Mouse (Mus musculus): ENCODE results near the gene U2af2. TPM values are rescaled to one million over a fixed set of nuclear protein-coding genes. Genes with fewer than 3 reads are reported as not detected.
A peak's percentile ranks its signal among the peaks of the same experiment; 100 is the strongest.

Gene U2af2
- polyA plus RNA-seq, 1 experiment = 159 TPM

GRCm38 (mm10) chr7:5098769-5099168 lies 36.8 kb downstream of the U2af2 start:
- no peak overlapping the region for H3K4me3 ChIP-seq
- no peak overlapping the region for H3ac ChIP-seq (ENCODE audit: control insufficient read depth, insufficient read length)
- no peaks in the 10 kb centered on the region for H3K36me3 ChIP-seq (ENCODE audit: control insufficient read depth, insufficient read depth)
- no peaks in the 10 kb centered on the region for H3K79me2 ChIP-seq (ENCODE audit: control insufficient read depth, insufficient read depth)
- no peak overlapping the region for H3K4me2 ChIP-seq (ENCODE audit: low read depth)
- TF ChIP-seq E2F4 (IDR thresholded peaks at IDR 0.05; ENCODE audit: insufficient read depth) (no peak), REST (IDR thresholded peaks at IDR 0.05; ENCODE audit: insufficient read depth, insufficient read length) (no peak), SRF (IDR thresholded peaks at IDR 0.05; ENCODE audit: control insufficient read depth, insufficient read length, low read depth) (no peak), USF1 (IDR thresholded peaks at IDR 0.05; ENCODE audit: low read depth) (no peak), MYOG (IDR thresholded peaks at IDR 0.05; ENCODE audit: control insufficient read depth in 1 of 3, insufficient read depth in 1 of 3, insufficient read length in 2 of 3, low read depth in 2 of 3) (no peak), TCF3 (IDR thresholded peaks at IDR 0.05; ENCODE audit: insufficient read length, low read depth) (no peak), CEBPB (IDR thresholded peaks at IDR 0.05; ENCODE audit: insufficient read depth, poor library complexity, severe bottlenecking) (no peak)
- H3K27me3 ChIP-seq (ENCODE audit: control insufficient read depth, insufficient read depth, insufficient read length) = no peaks in the 10 kb centered on the region

GRCm38 (mm10) chr7:5099796-5100195 lies 37.9 kb downstream of the U2af2 start:
- H3ac ChIP-seq (ENCODE audit: control insufficient read depth, insufficient read length) = no peak overlapping the region
- no peaks in the 10 kb centered on the region for H3K36me3 ChIP-seq (ENCODE audit: control insufficient read depth, insufficient read depth)
- no peak overlapping the region for H3K4me2 ChIP-seq (ENCODE audit: low read depth)
- H3K27me3 ChIP-seq (ENCODE audit: control insufficient read depth, insufficient read depth, insufficient read length) = no peaks in the 10 kb centered on the region
- no peaks in the 10 kb centered on the region for H3K79me2 ChIP-seq (ENCODE audit: control insufficient read depth, insufficient read depth)
- no peak for TF ChIP-seq REST (IDR thresholded peaks at IDR 0.05; ENCODE audit: insufficient read depth, insufficient read length)
- TF ChIP-seq TCF3 (IDR thresholded peaks at IDR 0.05; ENCODE audit: insufficient read length, low read depth) = no peak
- TF ChIP-seq MYOD1 (IDR thresholded peaks at IDR 0.05; ENCODE audit: control insufficient read depth in 1 of 3, insufficient read length in 2 of 3, low read depth in 2 of 3) = no peak
- no peak for TF ChIP-seq POLR2A (IDR thresholded peaks at IDR 0.05; ENCODE audit: insufficient read length, low read depth)
- no peak for TF ChIP-seq SRF (IDR thresholded peaks at IDR 0.05; ENCODE audit: control insufficient read depth, insufficient read length, low read depth)
- no peak for TF ChIP-seq POLR2AphosphoS2 (IDR thresholded peaks at IDR 0.05; ENCODE audit: insufficient read length, low read depth)
- no peak for TF ChIP-seq CEBPB (IDR thresholded peaks at IDR 0.05; ENCODE audit: insufficient read depth, poor library complexity, severe bottlenecking)
- no peak for TF ChIP-seq USF1 (IDR thresholded peaks at IDR 0.05; ENCODE audit: low read depth)
- no peak for TF ChIP-seq TCF12 (IDR thresholded peaks at IDR 0.05; ENCODE audit: insufficient read depth, poor library complexity, severe bottlenecking)
- TF ChIP-seq MYOG (IDR thresholded peaks at IDR 0.05; ENCODE audit: control insufficient read depth in 1 of 3, insufficient read depth in 1 of 3, insufficient read length in 2 of 3, low read depth in 2 of 3) = no peak
- no peak for TF ChIP-seq E2F4 (IDR thresholded peaks at IDR 0.05; ENCODE audit: insufficient read depth)
- TF ChIP-seq MAX (IDR thresholded peaks at IDR 0.05; ENCODE audit: low read depth) = no peak
- H3K4me3 ChIP-seq = no peak overlapping the region

GRCm38 (mm10) chr7:5101066-5101663 lies 39.2 kb downstream of the U2af2 start:
- H3ac ChIP-seq (ENCODE audit: control insufficient read depth, insufficient read length) = no peak overlapping the region
- H3K27me3 ChIP-seq (ENCODE audit: control insufficient read depth, insufficient read depth, insufficient read length) = no peaks in the 10 kb centered on the region
- no peaks in the 10 kb centered on the region for H3K36me3 ChIP-seq (ENCODE audit: control insufficient read depth, insufficient read depth)
- no peaks in the 10 kb centered on the region for H3K79me2 ChIP-seq (ENCODE audit: control insufficient read depth, insufficient read depth)
- no peak overlapping the region for H3K4me2 ChIP-seq (ENCODE audit: low read depth)
- TF ChIP-seq SRF (IDR thresholded peaks at IDR 0.05; ENCODE audit: control insufficient read depth, insufficient read length, low read depth) (no peak), USF1 (IDR thresholded peaks at IDR 0.05; ENCODE audit: low read depth) (no peak), POLR2AphosphoS2 (IDR thresholded peaks at IDR 0.05; ENCODE audit: insufficient read length, low read depth) (peak; percentile 58), MYOG (IDR thresholded peaks at IDR 0.05; ENCODE audit: control insufficient read depth in 1 of 3, insufficient read depth in 1 of 3, insufficient read length in 2 of 3, low read depth in 2 of 3) (no peak)
- H3K4me3 ChIP-seq = no peak overlapping the region

GRCm38 (mm10) chr7:5102564-5102963 lies 40.6 kb downstream of the U2af2 start:
- H3K79me2 ChIP-seq (ENCODE audit: control insufficient read depth, insufficient read depth) = no peaks in the 10 kb centered on the region
- no peak for TF ChIP-seq POLR2AphosphoS2 (IDR thresholded peaks at IDR 0.05; ENCODE audit: insufficient read length, low read depth)
- TF ChIP-seq POLR2A (IDR thresholded peaks at IDR 0.05; ENCODE audit: insufficient read length, low read depth) = no peak
- TF ChIP-seq REST (IDR thresholded peaks at IDR 0.05; ENCODE audit: insufficient read depth, insufficient read length) = no peak
- TF ChIP-seq TCF12 (IDR thresholded peaks at IDR 0.05; ENCODE audit: insufficient read depth, poor library complexity, severe bottlenecking) = no peak
- no peak for TF ChIP-seq MYOD1 (IDR thresholded peaks at IDR 0.05; ENCODE audit: control insufficient read depth in 1 of 3, insufficient read length in 2 of 3, low read depth in 2 of 3)
- TF ChIP-seq CEBPB (IDR thresholded peaks at IDR 0.05; ENCODE audit: insufficient read depth, poor library complexity, severe bottlenecking) = no peak
- TF ChIP-seq E2F4 (IDR thresholded peaks at IDR 0.05; ENCODE audit: insufficient read depth) = no peak
- TF ChIP-seq USF1 (IDR thresholded peaks at IDR 0.05; ENCODE audit: low read depth) = no peak
- TF ChIP-seq TCF3 (IDR thresholded peaks at IDR 0.05; ENCODE audit: insufficient read length, low read depth) = no peak
- TF ChIP-seq MAX (IDR thresholded peaks at IDR 0.05; ENCODE audit: low read depth) = no peak
- TF ChIP-seq MYOG (IDR thresholded peaks at IDR 0.05; ENCODE audit: control insufficient read depth in 1 of 3, insufficient read depth in 1 of 3, insufficient read length in 2 of 3, low read depth in 2 of 3) = no peak
- TF ChIP-seq SRF (IDR thresholded peaks at IDR 0.05; ENCODE audit: control insufficient read depth, insufficient read length, low read depth) = no peak
- no peak overlapping the region for H3K4me2 ChIP-seq (ENCODE audit: low read depth)
- H3K27me3 ChIP-seq (ENCODE audit: control insufficient read depth, insufficient read depth, insufficient read length) = no peaks in the 10 kb centered on the region
- no peak overlapping the region for H3K4me3 ChIP-seq
- no peak overlapping the region for H3ac ChIP-seq (ENCODE audit: control insufficient read depth, insufficient read length)
- no peaks in the 10 kb centered on the region for H3K36me3 ChIP-seq (ENCODE audit: control insufficient read depth, insufficient read depth)

GRCm38 (mm10) chr7:5108272-5108671 lies 46.3 kb downstream of the U2af2 start:
- peak; percentile 27 to 76 (median 75) for TF ChIP-seq MYOD1 (IDR thresholded peaks at IDR 0.05; ENCODE audit: control insufficient read depth in 1 of 3, insufficient read length in 2 of 3, low read depth in 2 of 3)
- TF ChIP-seq MAX (IDR thresholded peaks at IDR 0.05; ENCODE audit: low read depth) = no peak
- no peak for TF ChIP-seq POLR2A (IDR thresholded peaks at IDR 0.05; ENCODE audit: insufficient read length, low read depth)
- no peak for TF ChIP-seq TCF12 (IDR thresholded peaks at IDR 0.05; ENCODE audit: insufficient read depth, poor library complexity, severe bottlenecking)
- no peak for TF ChIP-seq TCF3 (IDR thresholded peaks at IDR 0.05; ENCODE audit: insufficient read length, low read depth)
- TF ChIP-seq MYOG (IDR thresholded peaks at IDR 0.05; ENCODE audit: control insufficient read depth in 1 of 3, insufficient read depth in 1 of 3, insufficient read length in 2 of 3, low read depth in 2 of 3) = peak in 1 of 3 experiments; percentile 44
- TF ChIP-seq USF1 (IDR thresholded peaks at IDR 0.05; ENCODE audit: low read depth) = no peak
- no peak overlapping the region for H3ac ChIP-seq (ENCODE audit: control insufficient read depth, insufficient read length)
- H3K4me2 ChIP-seq (ENCODE audit: low read depth) = no peak overlapping the region
- H3K79me2 ChIP-seq (ENCODE audit: control insufficient read depth, insufficient read depth) = no peaks in the 10 kb centered on the region
- no peaks in the 10 kb centered on the region for H3K36me3 ChIP-seq (ENCODE audit: control insufficient read depth, insufficient read depth)
- no peak overlapping the region for H3K4me3 ChIP-seq
- no peaks in the 10 kb centered on the region for H3K27me3 ChIP-seq (ENCODE audit: control insufficient read depth, insufficient read depth, insufficient read length)
